Mouse (Mus musculus) heart, adult 2 months (tissue): ENCODE results near the gene Atp6v1f. TPM values are rescaled to one million over a fixed set of nuclear protein-coding genes. Genes with fewer than 3 reads are reported as not detected.
A peak's percentile ranks its signal among the peaks of the same experiment; 100 is the strongest.

Source experiments
- DNase-seq, 2 experiments: peaks; one replicate each; pipeline ENCODE4 v3.0.0; 2021
- H3K27ac ChIP-seq: fragments of 200-600 bp; 2 replicates; pipeline ENCODE4 v1.8.1; 2022
- H3K27me3 ChIP-seq: fragments of 200-500 bp; 2 replicates; pipeline ENCODE4 v1.6.1; 2012; ENCODE audit warnings: mild to moderate bottlenecking, low read length, inconsistent platforms, mixed read lengths; ENCODE audit not compliant: control insufficient read depth, insufficient read depth
- H3K36me3 ChIP-seq: fragments of 200-500 bp; 2 replicates; pipeline ENCODE4 v1.6.1; 2012; ENCODE audit warnings: low read length, inconsistent platforms; ENCODE audit not compliant: control insufficient read depth, insufficient read depth
- H3K4me1 ChIP-seq: fragments of 200-500 bp; 2 replicates; pipeline ENCODE4 v1.6.1; 2011; ENCODE audit warnings: low read length; ENCODE audit not compliant: control insufficient read depth, insufficient read depth
- H3K4me3 ChIP-seq: fragments of 200-600 bp; 2 replicates; pipeline ENCODE4 v1.8.1; 2022
- H3K79me2 ChIP-seq: fragments of 200-500 bp; replicated peaks from 2 replicates; pipeline ENCODE4 v1.6.1; 2012; ENCODE audit warnings: mild to moderate bottlenecking, inconsistent platforms, low read length, moderate library complexity, mixed read lengths; ENCODE audit not compliant: control insufficient read depth, insufficient read depth
- H3K9ac ChIP-seq: fragments of 200-500 bp; 2 replicates; pipeline ENCODE4 v1.6.1; 2012; ENCODE audit warnings: low read depth, mild to moderate bottlenecking, control low read depth, inconsistent platforms, low read length, mixed read lengths
- CTCF ChIP-seq: fragments of 200-600 bp; IDR thresholded peaks from 2 replicates; pipeline ENCODE4 v1.8.1; 2022; ENCODE audit warnings: antibody characterized with exemption, mild to moderate bottlenecking, moderate library complexity
- EP300 ChIP-seq: fragments of 200-500 bp; IDR thresholded peaks from 2 replicates; pipeline ENCODE4 v1.6.1; 2011; ENCODE audit warnings: low read depth, low read length, control low read depth; ENCODE audit not compliant: insufficient read depth
- POLR2A ChIP-seq: fragments of 200-500 bp; IDR thresholded peaks from 2 replicates; pipeline ENCODE4 v1.6.1; 2011; ENCODE audit warnings: mild to moderate bottlenecking, low read depth, low read length, control low read depth; ENCODE audit not compliant: insufficient read depth
- WGBS: fragments of 180-500 bp; shearing (Covaris S2); methylation state at CpG from one replicate; pipeline ENCODE4 v1.1.7; 2018; 5-methylcytosine and 5-hydroxymethylcytosine counted together
- intact Hi-C: fragments of 180-260 bp; cut with DNase I; formaldehyde crosslinking; loops from one replicate; pipeline ENCODE4 v1.15.1; 2025
- polyA plus RNA-seq: library from polyadenylated mRNA; depleted of rRNA; stranded (reverse); fragments of >200 nt; gene quantifications from 2 replicates; pipeline ENCODE4 v1.2.3, GENCODE M21; 2012
- total RNA-seq, 2 experiments: library from RNA; stranded (reverse); gene quantifications; 2 replicates each; pipeline ENCODE4 v1.2.3; 2021

Gene Atp6v1f
- total and polyA plus RNA-seq, 3 experiments = 109 to 186 (median 125) TPM

DNA sequence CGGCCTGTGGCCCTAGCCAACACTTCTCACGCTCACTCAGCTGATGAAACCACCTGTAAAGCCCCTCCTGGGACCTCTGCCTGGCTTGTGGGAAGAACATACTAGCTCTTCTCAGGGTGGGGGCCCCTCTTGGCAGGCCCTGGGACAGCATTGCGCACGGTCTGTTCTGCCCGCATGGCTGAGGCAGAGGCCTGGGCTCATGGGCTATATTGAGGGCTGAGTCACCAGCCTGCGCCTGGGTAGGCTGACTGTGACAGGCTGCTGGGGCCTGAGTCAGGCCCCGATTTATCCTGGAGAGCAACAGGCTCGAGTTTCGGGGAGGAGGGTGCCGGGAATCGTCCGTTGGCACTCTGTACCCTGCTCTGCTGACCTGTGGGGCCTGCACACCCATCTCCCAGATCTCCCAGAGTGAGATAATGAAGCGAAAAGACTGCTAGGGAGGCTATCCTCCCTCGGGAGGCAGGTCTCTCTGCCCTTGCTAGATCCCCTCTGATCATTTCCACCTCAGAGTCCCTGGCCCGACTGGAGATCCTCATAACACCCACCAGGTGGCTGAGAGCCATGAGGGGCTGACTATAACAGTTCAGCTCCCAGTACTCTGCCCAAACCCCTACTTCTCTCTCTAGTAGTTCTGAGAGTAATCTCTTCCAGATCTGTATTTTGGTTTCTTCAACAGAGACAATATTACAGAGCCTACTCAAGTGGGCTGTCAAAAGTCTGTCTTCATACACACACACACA lies 36.7 kb upstream of the Atp6v1f start:
- Histone ChIP-seq H3K27me3 (no peaks in the 10 kb centered on the region), H3K79me2 (no peaks in the 10 kb centered on the region), H3K9ac (peak overlapping the region; percentile 12; the same call in 1 of the 2 replicates), H3K4me3 (no peak overlapping the region), H3K4me1 (no peaks in the 10 kb centered on the region; the same call in 1 of the 2 replicates), H3K36me3 (no peaks in the 10 kb centered on the region), H3K27ac (peak overlapping the region; percentile 89)
- intact Hi-C loops = loop anchor here (1.0 to 5.0 kb wide), 2 partner anchors 42 to 69 kb away; no protein-coding TSS in a partner anchor
- peak; percentile 41 to 49 for DNase-seq
- TF ChIP-seq CTCF (no peak), EP300 (no peak), POLR2A (no peak)
- WGBS = 53% methylated on average over 15 of the region's 15 CpGs

DNA sequence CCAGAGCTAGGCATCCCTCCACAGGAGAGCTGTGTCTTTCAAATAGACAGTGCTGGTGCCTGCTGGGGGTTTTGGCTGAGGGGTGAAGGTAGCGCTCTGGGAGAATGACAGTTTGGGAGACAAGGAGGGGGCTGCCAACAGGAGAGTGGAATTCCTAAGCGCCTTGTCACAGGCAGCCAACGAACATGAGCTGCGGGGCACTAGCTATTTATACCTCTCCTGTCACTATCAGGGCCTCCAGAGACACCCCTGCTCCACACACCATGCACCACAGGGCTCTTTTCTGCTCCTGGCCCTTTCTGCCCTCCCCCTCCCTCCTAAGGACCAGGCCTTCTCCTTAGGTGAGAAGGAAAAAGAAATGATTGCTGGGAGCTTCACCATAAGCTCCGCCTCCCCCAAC lies 36.0 kb upstream of the Atp6v1f start:
- Histone ChIP-seq H3K9ac (no peak overlapping the region), H3K27ac (peak overlapping the region; percentile 89), H3K79me2 (no peaks in the 10 kb centered on the region), H3K27me3 (no peaks in the 10 kb centered on the region), H3K4me3 (peak overlapping the region; percentile 2; the same call in 1 of the 2 replicates), H3K36me3 (no peaks in the 10 kb centered on the region), H3K4me1 (no peaks in the 10 kb centered on the region; the same call in 1 of the 2 replicates)
- DNase-seq = peak; percentile 51 to 74
- intact Hi-C loops = loop anchor here (1.0 to 5.0 kb wide), 2 partner anchors 42 to 69 kb away; no protein-coding TSS in a partner anchor
- 47% methylated on average over 5 of the region's 5 CpGs for WGBS
- TF ChIP-seq POLR2A (no peak), EP300 (0 out of 2 replicates have a peak, but pooled peaks have one; percentile 46), CTCF (no peak)

DNA sequence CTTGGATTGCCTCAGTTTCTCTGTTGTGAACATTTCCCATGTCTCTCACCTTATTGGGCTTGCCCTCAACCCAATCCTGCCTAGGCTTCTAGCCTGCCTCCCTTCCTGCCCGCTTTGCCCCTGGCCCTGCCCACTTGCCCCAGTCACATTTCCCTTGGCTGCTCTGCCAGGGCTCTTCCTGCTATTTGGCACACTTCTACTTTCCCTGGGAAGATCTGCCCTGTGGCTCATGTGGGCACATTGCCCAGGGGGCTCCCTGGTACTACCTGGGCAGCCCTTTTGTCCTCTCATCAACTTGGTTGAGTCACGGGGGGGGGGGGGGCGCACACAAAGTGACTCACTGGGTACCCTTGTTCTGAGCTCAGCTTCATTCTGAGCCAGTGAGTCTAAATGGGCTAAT lies 35.4 kb upstream of the Atp6v1f start:
- Histone ChIP-seq H3K79me2 (no peaks in the 10 kb centered on the region), H3K36me3 (no peaks in the 10 kb centered on the region), H3K4me3 (no peak overlapping the region; the same call in 1 of the 2 replicates), H3K27me3 (no peaks in the 10 kb centered on the region), H3K27ac (peak overlapping the region; percentile 89), H3K4me1 (no peaks in the 10 kb centered on the region; the same call in 1 of the 2 replicates), H3K9ac (peak overlapping the region; percentile 23; the same call in 1 of the 2 replicates)
- intact Hi-C loops = loop anchor here (5.0 kb wide), 1 partner anchor 70 kb away; no protein-coding TSS in a partner anchor
- whole genome bisulfite sequencing = 50% methylated on average over 3 of the region's 3 CpGs
- TF ChIP-seq CTCF = no peak
- no peak for TF ChIP-seq EP300
- no peak for TF ChIP-seq POLR2A
- peak; percentile 51 to 60 for DNase-seq

DNA sequence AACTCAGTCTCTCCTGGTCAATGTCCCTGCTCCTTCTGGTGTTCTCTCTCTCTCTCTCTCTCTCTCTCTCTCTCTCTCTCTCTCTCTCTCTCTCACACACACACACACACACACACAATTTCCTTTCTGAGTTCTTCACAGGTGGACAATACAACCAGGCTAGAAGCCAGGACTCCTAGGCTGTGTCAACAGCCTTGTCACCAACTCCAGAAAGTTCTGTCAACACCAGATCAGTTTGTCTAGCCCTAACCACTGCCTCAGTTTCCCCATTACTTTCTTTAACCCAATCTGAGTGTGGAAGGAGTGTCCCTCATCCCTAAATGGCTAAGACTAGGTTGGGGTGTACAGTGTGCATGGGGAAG lies 34.9 kb upstream of the Atp6v1f start:
- Histone ChIP-seq H3K36me3 (no peaks in the 10 kb centered on the region), H3K27ac (peak overlapping the region; percentile 89), H3K4me3 (peak overlapping the region; percentile 65), H3K9ac (peak overlapping the region; percentile 79), H3K27me3 (no peaks in the 10 kb centered on the region), H3K79me2 (no peaks in the 10 kb centered on the region), H3K4me1 (no peaks in the 10 kb centered on the region; the same call in 1 of the 2 replicates)
- no peak for DNase-seq
- intact Hi-C loops = loop anchor here (5.0 kb wide), 1 partner anchor 70 kb away; no protein-coding TSS in a partner anchor
- TF ChIP-seq POLR2A (no peak), EP300 (no peak), CTCF (no peak)

DNA sequence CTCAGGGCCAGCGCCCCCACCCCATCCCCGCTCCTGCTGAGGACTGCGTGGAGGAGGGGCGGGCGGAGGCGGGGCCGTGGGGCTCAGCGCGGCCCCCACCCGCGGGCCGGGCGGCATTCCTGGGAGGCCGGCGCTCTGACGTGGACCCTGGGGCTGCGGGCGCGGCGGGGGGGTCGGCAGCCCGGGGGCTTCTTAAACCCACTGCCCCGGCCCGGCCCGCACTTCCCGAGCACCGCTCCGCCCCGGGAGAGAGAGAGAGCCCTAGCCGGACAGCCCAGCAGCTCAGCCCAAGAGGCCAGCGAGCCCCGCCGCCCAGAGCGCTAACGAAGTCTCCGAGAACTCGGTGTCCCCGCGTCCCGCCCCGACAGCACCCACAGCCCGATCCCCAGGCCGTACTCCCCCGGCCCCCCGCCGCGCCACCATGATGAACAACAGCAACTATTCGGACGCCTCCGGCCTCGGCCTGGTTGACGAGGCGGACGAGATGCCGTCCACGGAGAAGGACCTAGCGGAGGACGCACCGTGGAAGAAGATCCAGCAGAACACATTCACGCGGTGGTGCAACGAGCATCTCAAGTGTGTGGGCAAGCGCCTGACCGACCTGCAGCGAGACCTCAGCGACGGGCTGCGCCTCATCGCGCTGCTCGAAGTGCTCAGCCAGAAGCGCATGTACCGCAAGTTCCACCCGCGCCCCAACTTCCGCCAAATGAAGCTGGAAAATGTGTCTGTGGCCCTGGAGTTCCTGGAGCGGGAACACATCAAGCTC lies 34.3 kb upstream of the Atp6v1f start, which contains the start of gene Flnc:
Gene Flnc, plus strand, starts transcription at position 219 of the 766 bp plus-strand sequence.
- peak within 1 kb of the TSS; percentile 89 for H3K27ac ChIP-seq
- H3K4me1 ChIP-seq = no peaks in the 10 kb centered on the region; the same call in 1 of the 2 replicates
- 0 out of 2 replicates have a peak, but pooled peaks have one; percentile 10 for TF ChIP-seq EP300
- TF ChIP-seq POLR2A = no peak; the same call in 1 of the 2 replicates

More for the DNA sequence above, 34.3 kb upstream of the Atp6v1f start, which contains the start of gene Flnc:
- no peaks in the 10 kb centered on the region for H3K27me3 ChIP-seq
- intact Hi-C loops = loop anchor here (5.0 kb wide), 1 partner anchor 71 kb away; no protein-coding TSS in a partner anchor
- WGBS = under 1% methylated on average over 72 of the region's 77 CpGs
- peak within 1 kb of the TSS; percentile 65 for H3K4me3 ChIP-seq
- no peaks in the 10 kb centered on the region for H3K36me3 ChIP-seq
- H3K9ac ChIP-seq = peak within 1 kb of the TSS; percentile 79
- H3K79me2 ChIP-seq = no peaks in the 10 kb centered on the region
- peak; percentile 74 to 78 for DNase-seq
